24 mouse cellular contexts compared by ENCODE assay signal in the genomic region with DNA sequence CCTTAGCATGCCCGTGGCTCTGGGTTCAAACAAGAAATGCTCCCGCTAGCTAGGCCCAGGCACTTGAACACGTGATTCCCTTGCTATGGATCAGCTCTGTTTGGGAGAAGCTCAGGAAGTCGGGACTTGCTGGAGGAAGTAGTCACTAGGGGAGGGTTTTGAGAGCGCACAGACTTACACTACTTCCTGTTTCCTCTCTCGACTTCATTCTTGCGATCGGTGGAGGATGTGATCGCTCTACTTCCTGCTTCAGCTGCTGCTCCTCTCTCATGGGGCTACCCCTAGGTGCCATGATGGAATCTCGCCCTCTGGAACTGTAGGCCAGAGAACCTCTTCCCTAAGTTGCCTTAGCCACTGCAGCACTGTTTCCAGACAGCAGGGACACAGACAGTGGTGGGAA. TPM values are rescaled to one million over a fixed set of nuclear protein-coding genes. Genes with fewer than 3 reads are reported as not detected.
DNase-seq lines count a peak whose midpoint lies in the region; ATAC-seq and TF ChIP-seq lines count a peak whose summit lies in the region.
"Had no signal": no experiment of that assay in that cellular context is flagged by ENCODE, and none has a peak within 500 bp of the region (broad histone marks: within the 10 kb centered on the region; RNA-seq: fewer than 3 reads in every experiment).

No protein-coding gene starts in this region.

- no peak overlapping the region for H3K9ac ChIP-seq in hindbrain, embryonic 12.5 days
- H3K9ac ChIP-seq: embryonic facial prominence, embryonic 13.5 days; hindbrain, embryonic 15.5 days; kidney, embryonic 15.5 days; liver, embryonic 15.5 days; midbrain, embryonic 13.5 days; neural tube, embryonic 15.5 days had no signal

- no peak for TF ChIP-seq CTCF in thymus, adult 2 months (IDR thresholded peaks at IDR 0.05; ENCODE audit: borderline replicate concordance, control insufficient read depth, extremely low read depth, insufficient read depth, low read length, poor library complexity)

- H3K27me3 ChIP-seq in thymus, adult 2 months (ENCODE audit: control insufficient read depth, insufficient read depth, low read length) = no peaks in the 10 kb centered on the region
- no peaks in the 10 kb centered on the region for H3K27me3 ChIP-seq in hindbrain, embryonic 12.5 days
- H3K27me3 ChIP-seq: embryonic facial prominence, embryonic 13.5 days; hindbrain, embryonic 15.5 days; kidney, embryonic 15.5 days; liver, embryonic 15.5 days; midbrain, embryonic 13.5 days; neural tube, embryonic 15.5 days had no signal

- H3K4me3 ChIP-seq in thymus, adult 2 months (ENCODE audit: control insufficient read depth, insufficient read depth, low read length) = no peak overlapping the region
- H3K4me3 ChIP-seq in hindbrain, embryonic 12.5 days = no peak overlapping the region
- H3K4me3 ChIP-seq: embryonic facial prominence, embryonic 13.5 days; hindbrain, embryonic 15.5 days; kidney, embryonic 15.5 days; liver, embryonic 15.5 days; midbrain, embryonic 13.5 days; myocyte; neural tube, embryonic 15.5 days had no signal

- no peak overlapping the region for H3K4me2 ChIP-seq in hindbrain, embryonic 12.5 days (replicated peaks)
- H3K4me2 ChIP-seq: embryonic facial prominence, embryonic 13.5 days; hindbrain, embryonic 15.5 days; kidney, embryonic 15.5 days; liver, embryonic 15.5 days; midbrain, embryonic 13.5 days; neural tube, embryonic 15.5 days had no signal

- no peaks in the 10 kb centered on the region for H3K4me1 ChIP-seq in thymus, adult 2 months (replicated peaks; ENCODE audit: control insufficient read depth, insufficient read depth, low read length)
- H3K4me1 ChIP-seq in hindbrain, embryonic 12.5 days = peaks cover 5% of the 10 kb centered on the region
- H3K4me1 ChIP-seq: liver, embryonic 15.5 days had no signal

- 81% methylated on average over 10 of the region's 10 CpGs for WGBS in thymus, adult 2 months
- 93% methylated on average over 10 of the region's 10 CpGs for WGBS in hindbrain, embryonic 12.5 days

- peak; percentile 92 for DNase-seq in heart, adult 11 months
- no peak for DNase-seq in heart, postnatal 4 days
- DNase-seq in thymus, postnatal 0 days (ENCODE audit: low spot score) = peak; percentile 4
- DNase-seq in thymus, adult 2 months = no peak
- peak; percentile 19 for DNase-seq in lung, postnatal 10 days
- DNase-seq in ovary, postnatal 10 days (ENCODE audit: low spot score) = no peak
- DNase-seq in left cerebral cortex, postnatal 25 days (ENCODE audit: low spot score in 2 of 2) = no peak
- DNase-seq: cerebellum, adult 8-10 months; gastrocnemius, postnatal 36 days; kidney, postnatal 4 days; layer of hippocampus, adult 9-11 months; right cerebral cortex, postnatal 25 days; thymus, adult 18-20 months had no signal

- no peaks in the 10 kb centered on the region for H3K36me3 ChIP-seq in thymus, adult 2 months (ENCODE audit: control insufficient read depth, insufficient read depth, low read length)
- H3K36me3 ChIP-seq in hindbrain, embryonic 12.5 days = no peaks in the 10 kb centered on the region
- H3K36me3 ChIP-seq: embryonic facial prominence, embryonic 13.5 days; hindbrain, embryonic 15.5 days; kidney, embryonic 15.5 days; liver, embryonic 15.5 days; midbrain, embryonic 13.5 days; neural tube, embryonic 15.5 days had no signal

- intact Hi-C loops in left cerebral cortex, postnatal 25 days (cut with DNase I) = no loop called here

- no peak for TF ChIP-seq POLR2A in thymus, adult 2 months (IDR thresholded peaks at IDR 0.05; ENCODE audit: control insufficient read depth, extremely low read depth, insufficient read depth, low read length, poor library complexity)

- H3K27ac ChIP-seq in thymus, adult 2 months (ENCODE audit: control insufficient read depth, insufficient read depth, low read length) = no peak overlapping the region
- H3K27ac ChIP-seq in hindbrain, embryonic 12.5 days = no peak overlapping the region
- H3K27ac ChIP-seq: embryonic facial prominence, embryonic 13.5 days; hindbrain, embryonic 15.5 days; kidney, embryonic 15.5 days; liver, embryonic 15.5 days; midbrain, embryonic 13.5 days; neural tube, embryonic 15.5 days had no signal

- no peak for ATAC-seq in hindbrain, embryonic 12.5 days (ENCODE audit: low FRiP score)
- ATAC-seq: forebrain, embryonic 14.5 days; intestine, embryonic 16.5 days; midbrain, embryonic 13.5 days had no signal

- H3K9me3 ChIP-seq in hindbrain, embryonic 12.5 days (replicated peaks) = no peaks in the 10 kb centered on the region
- H3K9me3 ChIP-seq: embryonic facial prominence, embryonic 13.5 days; hindbrain, embryonic 15.5 days; kidney, embryonic 15.5 days; liver, embryonic 15.5 days; midbrain, embryonic 13.5 days; neural tube, embryonic 15.5 days had no signal

RNA-seq across cellular contexts. Expression of gene Sh3bp4, which starts 27.3 kb away (rescaled TPM):
- total RNA-seq in heart, postnatal 4 days (2021) = 10 to 100 TPM; 43.5 to 45.3 TPM
- 2.9 and 3.0 TPM in 2 replicates for polyA plus RNA-seq in thymus, postnatal 0 days (2015; fragmentation: Nextera tagmentation; extraction: Ambion mirVana)
- polyA plus RNA-seq in thymus, adult 2 months (2012; rRNA removed) = 8.8 and 9.1 TPM in 2 replicates
- polyA plus RNA-seq in hindbrain, embryonic 12.5 days (2016; fragmentation: Nextera tagmentation; extraction: Ambion mirVana) = 28.0 and 31.4 TPM in 2 replicates
- 10 to 100 TPM; 19.5 to 20.6 TPM for total RNA-seq in left cerebral cortex, postnatal 25 days (2021)
- total RNA-seq: MEL had no signal

Comparison
In these comparisons a context has a peak if more than half of its experiments do, and no peak if none do; other contexts are left out.
1. DNase-seq: peak in heart, adult 11 months (single experiment), thymus, postnatal 0 days (single experiment) and lung, postnatal 10 days (single experiment); none in heart, postnatal 4 days (single experiment), thymus, adult 2 months (single experiment), ovary, postnatal 10 days (single experiment) and left cerebral cortex, postnatal 25 days (0 of 2).